Mouse (Mus musculus) lung, embryonic 14.5 days (tissue): ENCODE results near the gene Hbq1b. TPM values are rescaled to one million over a fixed set of nuclear protein-coding genes. Genes with fewer than 3 reads are reported as not detected.
"Not testable (repeated sequence)": the region's sequence is repeated elsewhere in the genome, so short reads cannot be mapped to it uniquely, and the experiment has no call there.

Experiments
- ATAC-seq: fragments of 200-750 bp; cut with Nextera tagmentation; 2 replicates; pipeline ENCODE4 v1.8.0; 2017; ENCODE audit warnings: mild to moderate bottlenecking, moderate TSS enrichment, moderate library complexity; ENCODE audit not compliant: insufficient read depth
- DNase-seq: peaks from one replicate; pipeline ENCODE4 v3.0.0-alpha.2; 2015
- H3K27ac ChIP-seq: fragments of 300-500 bp; sonication (generic); 2 replicates; pipeline ENCODE4 v1.5.1; 2014; ENCODE audit warnings: low read depth, mild to moderate bottlenecking, moderate library complexity
- H3K27me3 ChIP-seq: fragments of 300-500 bp; sonication (generic); 2 replicates; pipeline ENCODE4 v1.6.1; 2014; ENCODE audit warnings: low read length, control low read depth; ENCODE audit not compliant: insufficient read depth
- H3K36me3 ChIP-seq: fragments of 300-500 bp; sonication (generic); 2 replicates; pipeline ENCODE4 v1.6.1; 2014; ENCODE audit warnings: control low read depth; ENCODE audit not compliant: insufficient read depth
- H3K4me1 ChIP-seq: fragments of 300-500 bp; sonication (generic); 2 replicates; pipeline ENCODE4 v1.6.1; 2014; ENCODE audit warnings: antibody characterized with exemption, control low read depth; ENCODE audit not compliant: insufficient read depth
- H3K4me2 ChIP-seq: fragments of 300-500 bp; sonication (generic); 2 replicates; pipeline ENCODE4 v1.6.1; 2014; ENCODE audit warnings: mild to moderate bottlenecking
- H3K4me3 ChIP-seq: fragments of 300-500 bp; sonication (generic); 2 replicates; pipeline ENCODE4 v1.5.1; 2014; ENCODE audit warnings: low read depth, low read length
- H3K9ac ChIP-seq: fragments of 300-500 bp; sonication (generic); 2 replicates; pipeline ENCODE4 v1.6.1; 2014
- H3K9me3 ChIP-seq: fragments of 300-500 bp; sonication (generic); 2 replicates; pipeline ENCODE4 v1.6.1; 2016; ENCODE audit warnings: low read depth, low read length, control low read depth
- CTCF ChIP-seq: IDR thresholded peaks from 2 replicates; pipeline ENCODE4 v1.5.1; 2016; ENCODE audit warnings: antibody characterized with exemption, low read depth
- WGBS: fragments of 180-500 bp; shearing (Covaris S2); extraction: QIAGEN DNeasy Blood & Tissue Kit; methylation state at CpG from one replicate; pipeline ENCODE4 v1.1.7; 2014; 5-methylcytosine and 5-hydroxymethylcytosine counted together
- polyA plus RNA-seq: library from polyadenylated mRNA; unstranded; fragments of >200 nt; fragmentation: Nextera tagmentation; extraction: Ambion mirVana; gene quantifications from 2 replicates; pipeline ENCODE4 v1.2.1, GENCODE M21; 2014

Gene Hbq1b
- polyA plus RNA-seq, 1 experiment from 2014 or later = 2.1 TPM

- H3K27ac ChIP-seq = no peak overlapping the region; the same call in 1 of the 2 replicates
- no peak overlapping the region for H3K9ac ChIP-seq
- no peaks in the 10 kb centered on the region for H3K4me1 ChIP-seq
- DNase-seq (no peak), ATAC-seq (no peak)
- H3K4me2 ChIP-seq = no peak overlapping the region
- H3K27me3 ChIP-seq = no peaks in the 10 kb centered on the region
- H3K4me3 ChIP-seq = no peak overlapping the region
- no peaks in the 10 kb centered on the region for H3K36me3 ChIP-seq
- WGBS = 76% methylated on average over 5 of the region's 5 CpGs
- H3K9me3 ChIP-seq = no peaks in the 10 kb centered on the region
- no peak for TF ChIP-seq CTCF
Measured at GRCm38 (mm10) chr11:32268952-32269351, 17.8 kb upstream of the Hbq1b start.

- WGBS = 35% methylated on average over 4 of the region's 4 CpGs
- Histone ChIP-seq H3K4me1 (no peaks in the 10 kb centered on the region), H3K4me2 (no peak overlapping the region), H3K9ac (no peak overlapping the region), H3K4me3 (no peak overlapping the region), H3K36me3 (no peaks in the 10 kb centered on the region), H3K9me3 (no peaks in the 10 kb centered on the region), H3K27me3 (no peaks in the 10 kb centered on the region), H3K27ac (no peak overlapping the region)
- TF ChIP-seq CTCF = no peak
- ATAC-seq (no peak), DNase-seq (no peak)
Measured at GRCm38 (mm10) chr11:32271178-32271577, 15.6 kb upstream of the Hbq1b start.

- WGBS = 73% methylated on average over 3 of the region's 3 CpGs
- Histone ChIP-seq H3K4me1 (no peaks in the 10 kb centered on the region), H3K27ac (no peak within 1 kb of the TSS), H3K4me3 (no peak within 1 kb of the TSS), H3K4me2 (no peak within 1 kb of the TSS), H3K27me3 (0 out of 2 replicates have a peak, but pooled peaks cover 11% of the 10 kb centered on the region), H3K9ac (no peak within 1 kb of the TSS), H3K9me3 (no peaks in the 10 kb centered on the region), H3K36me3 (no peaks in the 10 kb centered on the region)
- ATAC-seq (no peak), DNase-seq (no peak)
- TF ChIP-seq CTCF = no peak
Measured at GRCm38 (mm10) chr11:32276347-32276746, 10.4 kb upstream of the Hbq1b start, which contains the start of gene Hba-x. TSS of gene Hba-x (plus strand) at chr11:32276400.

- Histone ChIP-seq H3K27me3 (0 out of 2 replicates have a peak, but pooled peaks cover 11% of the 10 kb centered on the region), H3K9me3 (no peaks in the 10 kb centered on the region), H3K4me2 (no peak overlapping the region), H3K4me3 (no peak overlapping the region), H3K9ac (no peak overlapping the region), H3K36me3 (no peaks in the 10 kb centered on the region), H3K4me1 (no peaks in the 10 kb centered on the region), H3K27ac (no peak overlapping the region)
- DNase-seq (no peak), ATAC-seq (no peak)
- 55% methylated on average over 21 of the region's 21 CpGs for WGBS
- TF ChIP-seq CTCF = no peak
Measured at GRCm38 (mm10) chr11:32277736-32278457, 8.9 kb upstream of the Hbq1b start.

GRCm38 (mm10) chr11:32278458-32278957 is 8.3 kb upstream of the Hbq1b start:
- ATAC-seq (no peak), DNase-seq (no peak)
- Histone ChIP-seq H3K4me3 (no peak overlapping the region), H3K9me3 (no peaks in the 10 kb centered on the region), H3K9ac (no peak overlapping the region), H3K27ac (no peak overlapping the region), H3K4me2 (no peak overlapping the region), H3K4me1 (no peaks in the 10 kb centered on the region), H3K36me3 (no peaks in the 10 kb centered on the region), H3K27me3 (0 out of 2 replicates have a peak, but pooled peaks cover 11% of the 10 kb centered on the region)
- TF ChIP-seq CTCF = no peak
- WGBS = 73% methylated on average over 12 of the region's 12 CpGs

GRCm38 (mm10) chr11:32280646-32281045 is 6.1 kb upstream of the Hbq1b start:
- Histone ChIP-seq H3K27ac (no peak overlapping the region), H3K36me3 (no peaks in the 10 kb centered on the region), H3K4me3 (no peak overlapping the region), H3K9me3 (no peaks in the 10 kb centered on the region), H3K27me3 (0 out of 2 replicates have a peak, but pooled peaks cover 11% of the 10 kb centered on the region), H3K4me2 (no peak overlapping the region), H3K9ac (no peak overlapping the region), H3K4me1 (no peaks in the 10 kb centered on the region)
- DNase-seq (no peak), ATAC-seq (no peak)
- WGBS = 61% methylated on average over 2 of the region's 2 CpGs
- no peak for TF ChIP-seq CTCF

- WGBS = 55% methylated on average over 1 of the region's 1 CpGs
- H3K4me2 ChIP-seq = no peak overlapping the region
- H3K36me3 ChIP-seq = no peaks in the 10 kb centered on the region
- no peak overlapping the region for H3K27ac ChIP-seq
- no peak for TF ChIP-seq CTCF
- H3K9ac ChIP-seq = no peak overlapping the region
- H3K4me3 ChIP-seq = no peak overlapping the region
- DNase-seq (no peak), ATAC-seq (no peak)
- 0 out of 2 replicates have a peak, but pooled peaks cover 11% of the 10 kb centered on the region for H3K27me3 ChIP-seq
- H3K4me1 ChIP-seq = no peaks in the 10 kb centered on the region
- no peaks in the 10 kb centered on the region for H3K9me3 ChIP-seq
Measured at GRCm38 (mm10) chr11:32281416-32282144, 5.2 kb upstream of the Hbq1b start.

GRCm38 (mm10) chr11:32283091-32283777 is 3.5 kb upstream of the Hbq1b start, which contains the start of gene Hba-a1:
TSS of gene Hba-a1 (plus strand) at chr11:32283511.
- not testable (repeated sequence) for H3K9ac ChIP-seq, H3K4me2 ChIP-seq, H3K9me3 ChIP-seq, H3K4me3 ChIP-seq, DNase-seq, H3K4me1 ChIP-seq, H3K36me3 ChIP-seq, H3K27ac ChIP-seq
- H3K27me3 ChIP-seq = peaks cover 16% of the 10 kb centered on the region
- ATAC-seq = 0 out of 2 replicates have a peak, but pooled peaks have one; percentile 33
- WGBS = 20% methylated on average over 1 of the region's 5 CpGs

- H3K9me3 ChIP-seq, H3K27me3 ChIP-seq: not testable (repeated sequence)
- WGBS = 51% methylated on average over 2 of the region's 2 CpGs
Measured at GRCm38 (mm10) chr11:32284582-32284981, 2.2 kb upstream of the Hbq1b start.

More at GRCm38 (mm10) chr11:32284582-32284981, 2.2 kb upstream of the Hbq1b start:
- not testable (repeated sequence) for H3K4me3 ChIP-seq, H3K36me3 ChIP-seq, H3K4me2 ChIP-seq, H3K4me1 ChIP-seq, H3K9ac ChIP-seq, ATAC-seq, H3K27ac ChIP-seq, DNase-seq
